Mouse (Mus musculus) intestine, embryonic 16.5 days (tissue): ENCODE measurements around the gene Txnrd2. TPM values are rescaled to one million over a fixed set of nuclear protein-coding genes. Genes with fewer than 3 reads are reported as not detected.

Experiments
- ATAC-seq: fragments of 200-750 bp; cut with Nextera tagmentation; 2 replicates; pipeline ENCODE4 v1.8.0; 2017; ENCODE audit warnings: moderate TSS enrichment, moderate library complexity
- H3K27ac ChIP-seq: fragments of 300-500 bp; sonication (generic); 2 replicates; pipeline ENCODE4 v1.5.1; 2014; ENCODE audit warnings: mild to moderate bottlenecking, low read length
- H3K27me3 ChIP-seq: fragments of 300-500 bp; sonication (generic); replicated peaks from 2 replicates; pipeline ENCODE4 v1.6.1; 2014; ENCODE audit warnings: low read length, control low read depth, mixed read lengths; ENCODE audit not compliant: control insufficient read depth, insufficient read depth
- H3K36me3 ChIP-seq: fragments of 300-500 bp; sonication (generic); 2 replicates; pipeline ENCODE4 v1.6.1; 2014; ENCODE audit warnings: low read length, control low read depth; ENCODE audit not compliant: control insufficient read depth, insufficient read depth
- H3K4me1 ChIP-seq: fragments of 300-500 bp; sonication (generic); 2 replicates; pipeline ENCODE4 v1.6.1; 2014; ENCODE audit warnings: low read length, control low read depth, mixed read lengths; ENCODE audit not compliant: control insufficient read depth, insufficient read depth
- H3K4me2 ChIP-seq: fragments of 300-500 bp; sonication (generic); 2 replicates; pipeline ENCODE4 v1.6.1; 2014; ENCODE audit warnings: low read depth, low read length, control low read depth
- H3K4me3 ChIP-seq: fragments of 300-500 bp; sonication (generic); 2 replicates; pipeline ENCODE4 v1.5.1; 2014; ENCODE audit warnings: mild to moderate bottlenecking, low read length
- H3K9ac ChIP-seq: fragments of 300-500 bp; sonication (generic); 2 replicates; pipeline ENCODE4 v1.6.1; 2014; ENCODE audit warnings: low read depth, low read length
- H3K9me3 ChIP-seq: fragments of 300-500 bp; sonication (generic); 2 replicates; pipeline ENCODE4 v1.6.1; 2016; ENCODE audit warnings: low read length, control low read depth; ENCODE audit not compliant: control insufficient read depth
- WGBS: fragments of 180-500 bp; shearing (Covaris S2); extraction: QIAGEN DNeasy Blood & Tissue Kit; methylation state at CpG from one replicate; pipeline ENCODE4 v1.1.7; 2014; 5-methylcytosine and 5-hydroxymethylcytosine counted together
- polyA plus RNA-seq: library from polyadenylated mRNA; unstranded; fragments of >200 nt; fragmentation: Nextera tagmentation; extraction: Ambion mirVana; gene quantifications from 2 replicates; pipeline ENCODE4 v1.2.1, GENCODE M21; 2015

Gene Txnrd2
- polyA plus RNA-seq, 1 experiment from 2014 or later: 29.8 TPM

DNA sequence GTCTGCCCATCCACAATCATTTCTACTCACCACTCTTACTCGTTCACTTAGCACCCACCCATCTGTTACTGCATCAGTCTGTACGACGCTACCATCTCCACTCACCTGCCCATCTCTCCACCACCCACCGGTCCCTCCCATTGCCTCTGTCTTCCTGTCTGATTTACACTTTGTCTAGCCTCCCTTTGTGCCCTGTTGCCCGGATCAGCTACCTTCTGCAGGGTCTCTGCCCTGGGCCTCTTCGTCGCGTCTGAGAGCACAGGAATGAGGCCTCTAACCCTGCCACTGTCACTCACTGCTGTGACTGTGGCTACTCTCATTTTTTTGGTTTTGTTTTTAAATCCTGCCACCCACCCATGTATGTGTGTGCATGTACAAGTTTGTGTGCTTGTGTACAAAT lies 41.5 kb upstream of the Txnrd2 start:
- ATAC-seq: no peak
- Histone ChIP-seq H3K36me3 (no peaks in the 10 kb centered on the region), H3K4me2 (no peak overlapping the region), H3K4me1 (peaks cover 37% of the 10 kb centered on the region), H3K9me3 (no peaks in the 10 kb centered on the region), H3K27ac (no peak overlapping the region), H3K9ac (no peak overlapping the region), H3K4me3 (no peak overlapping the region), H3K27me3 (no peaks in the 10 kb centered on the region)
- WGBS: 81% methylated on average over 8 of the region's 8 CpGs

- H3K9ac ChIP-seq: no peak overlapping the region
- no peak overlapping the region for H3K4me3 ChIP-seq
- no peaks in the 10 kb centered on the region for H3K9me3 ChIP-seq
- no peak overlapping the region for H3K4me2 ChIP-seq
- peaks cover 37% of the 10 kb centered on the region for H3K4me1 ChIP-seq
- H3K36me3 ChIP-seq: no peaks in the 10 kb centered on the region
- H3K27ac ChIP-seq: no peak overlapping the region; the same call in 1 of the 2 replicates
- 77% methylated on average over 5 of the region's 5 CpGs for WGBS
- H3K27me3 ChIP-seq: no peaks in the 10 kb centered on the region
- ATAC-seq: no peak
Measured at GRCm38 (mm10) chr16:18385411-18385810, 40.8 kb upstream of the Txnrd2 start.

- no peak overlapping the region for H3K27ac ChIP-seq
- H3K9ac ChIP-seq: no peak overlapping the region
- no peaks in the 10 kb centered on the region for H3K9me3 ChIP-seq
- no peak overlapping the region for H3K4me3 ChIP-seq
- H3K36me3 ChIP-seq: no peaks in the 10 kb centered on the region
- no peak for ATAC-seq
- peaks cover 37% of the 10 kb centered on the region for H3K4me1 ChIP-seq
- no peaks in the 10 kb centered on the region for H3K27me3 ChIP-seq
- WGBS: 80% methylated on average over 7 of the region's 7 CpGs
- no peak overlapping the region for H3K4me2 ChIP-seq
Measured at GRCm38 (mm10) chr16:18386451-18386850, 39.7 kb upstream of the Txnrd2 start.

GRCm38 (mm10) chr16:18386972-18387371 lies 39.2 kb upstream of the Txnrd2 start:
- no peak overlapping the region for H3K27ac ChIP-seq
- H3K4me1 ChIP-seq: peaks cover 33% of the 10 kb centered on the region
- no peak overlapping the region for H3K4me2 ChIP-seq
- no peaks in the 10 kb centered on the region for H3K36me3 ChIP-seq
- no peak for ATAC-seq
- 71% methylated on average over 3 of the region's 3 CpGs for WGBS
- no peaks in the 10 kb centered on the region for H3K9me3 ChIP-seq
- H3K9ac ChIP-seq: no peak overlapping the region
- no peak overlapping the region for H3K4me3 ChIP-seq
- no peaks in the 10 kb centered on the region for H3K27me3 ChIP-seq

GRCm38 (mm10) chr16:18387704-18388582 lies 38.2 kb upstream of the Txnrd2 start:
- 36% methylated on average over 5 of the region's 7 CpGs for WGBS
- ATAC-seq: no peak
- H3K27ac ChIP-seq: peak overlapping the region; percentile 58
- no peak overlapping the region for H3K4me2 ChIP-seq
- peaks cover 31% of the 10 kb centered on the region for H3K4me1 ChIP-seq
- H3K9ac ChIP-seq: no peak overlapping the region
- H3K36me3 ChIP-seq: no peaks in the 10 kb centered on the region
- no peaks in the 10 kb centered on the region for H3K9me3 ChIP-seq
- no peaks in the 10 kb centered on the region for H3K27me3 ChIP-seq
- H3K4me3 ChIP-seq: no peak overlapping the region

- H3K27me3 ChIP-seq: no peaks in the 10 kb centered on the region
- H3K36me3 ChIP-seq: no peaks in the 10 kb centered on the region
- ATAC-seq: no peak
- no peak overlapping the region for H3K4me2 ChIP-seq
- peak overlapping the region; percentile 58 for H3K27ac ChIP-seq
- 77% methylated on average over 14 of the region's 14 CpGs for WGBS
- peaks cover 31% of the 10 kb centered on the region for H3K4me1 ChIP-seq
- H3K9me3 ChIP-seq: no peaks in the 10 kb centered on the region
- no peak overlapping the region for H3K4me3 ChIP-seq
- no peak overlapping the region for H3K9ac ChIP-seq
Measured at GRCm38 (mm10) chr16:18388583-18389435, 37.4 kb upstream of the Txnrd2 start.

DNA sequence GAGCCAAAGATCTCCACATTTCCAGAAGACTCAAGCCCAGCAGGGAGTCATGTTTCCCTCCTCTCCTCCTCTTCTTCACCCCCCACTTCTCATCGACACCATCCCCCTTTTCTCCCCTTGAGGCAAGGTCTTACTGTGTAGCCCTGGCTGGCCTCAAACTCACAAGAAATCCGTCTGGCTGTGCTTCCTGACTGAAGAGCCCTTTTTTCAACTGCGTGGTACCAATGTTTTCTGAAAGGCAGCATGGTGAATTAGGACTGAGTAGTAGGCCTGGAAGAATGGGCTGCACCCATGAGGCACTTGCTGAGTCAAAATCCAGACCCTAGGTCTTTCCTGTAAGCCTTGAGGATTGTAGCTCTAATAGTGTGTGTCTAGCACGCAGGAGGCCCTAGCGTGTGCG lies 35.8 kb upstream of the Txnrd2 start:
- Histone ChIP-seq H3K36me3 (no peaks in the 10 kb centered on the region), H3K9ac (no peak overlapping the region), H3K4me1 (peaks cover 41% of the 10 kb centered on the region), H3K27ac (no peak overlapping the region), H3K9me3 (no peaks in the 10 kb centered on the region), H3K27me3 (no peaks in the 10 kb centered on the region), H3K4me2 (no peak overlapping the region), H3K4me3 (no peak overlapping the region)
- ATAC-seq: no peak
- WGBS: 73% methylated on average over 6 of the region's 6 CpGs

DNA sequence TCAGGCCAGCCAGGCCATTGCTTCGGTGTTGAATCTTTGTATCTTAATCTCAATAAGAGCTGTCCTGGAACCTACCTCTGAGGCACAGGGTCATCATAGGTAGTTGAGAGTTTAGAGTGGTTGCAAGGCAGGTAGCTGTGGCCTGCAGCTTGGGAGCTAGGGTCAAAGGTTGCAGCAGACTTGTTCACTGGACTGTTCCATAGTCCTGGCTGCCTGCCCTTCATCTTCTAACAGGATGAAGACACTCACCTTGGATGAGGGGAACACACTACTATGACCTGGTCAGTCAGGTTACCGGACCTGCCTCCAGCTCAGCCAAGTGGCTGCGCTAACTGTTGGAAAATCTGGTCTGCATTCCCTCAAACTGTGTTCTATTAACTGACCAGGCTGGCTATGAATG lies 35.1 kb upstream of the Txnrd2 start:
- H3K4me1 ChIP-seq: peaks cover 45% of the 10 kb centered on the region
- H3K9ac ChIP-seq: no peak overlapping the region
- no peak for ATAC-seq
- H3K9me3 ChIP-seq: no peaks in the 10 kb centered on the region
- WGBS: 98% methylated on average over 3 of the region's 3 CpGs
- no peak overlapping the region for H3K4me2 ChIP-seq
- no peak overlapping the region for H3K27ac ChIP-seq
- H3K27me3 ChIP-seq: no peaks in the 10 kb centered on the region
- no peak overlapping the region for H3K4me3 ChIP-seq
- H3K36me3 ChIP-seq: no peaks in the 10 kb centered on the region

DNA sequence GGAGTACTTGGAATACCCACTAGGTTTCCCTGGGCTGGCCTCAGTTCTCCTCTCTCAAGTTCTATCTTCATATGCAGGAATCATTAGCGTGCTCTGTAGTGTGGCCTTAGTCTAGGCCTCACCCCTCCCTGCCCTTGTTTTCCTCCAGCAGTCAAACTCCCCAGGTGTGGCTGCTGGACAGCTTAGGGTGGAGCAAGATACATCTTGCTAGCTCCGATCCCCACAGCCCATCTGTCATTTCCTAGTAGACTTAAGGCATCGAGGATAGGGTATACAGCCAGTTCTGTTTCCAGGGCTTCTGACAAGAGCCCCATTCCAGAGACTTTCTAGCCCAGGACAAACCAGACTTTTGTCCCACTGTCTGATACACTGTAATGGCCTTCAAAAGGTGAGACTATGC lies 34.5 kb upstream of the Txnrd2 start:
- H3K36me3 ChIP-seq: no peaks in the 10 kb centered on the region
- no peak overlapping the region for H3K4me2 ChIP-seq
- no peak for ATAC-seq
- no peaks in the 10 kb centered on the region for H3K27me3 ChIP-seq
- no peak overlapping the region for H3K9ac ChIP-seq
- WGBS: 86% methylated on average over 3 of the region's 3 CpGs
- H3K9me3 ChIP-seq: no peaks in the 10 kb centered on the region
- H3K4me3 ChIP-seq: no peak overlapping the region
- peaks cover 46% of the 10 kb centered on the region for H3K4me1 ChIP-seq
- H3K27ac ChIP-seq: no peak overlapping the region
